Mouse (Mus musculus) hindbrain, embryonic 16.5 days (tissue): ENCODE measurements around the gene Purb. TPM values are rescaled to one million over a fixed set of nuclear protein-coding genes. Genes with fewer than 3 reads are reported as not detected.

ENCODE experiments used
- microRNA-seq: library from miRNA; unstranded; fragments of <30 nt; microRNA quantifications from one replicate; pipeline ENCODE4, GENCODE M21; 2017
- polyA plus RNA-seq: library from polyadenylated mRNA; unstranded; fragments of >200 nt; fragmentation: Nextera tagmentation; extraction: Ambion mirVana; gene quantifications from 2 replicates; pipeline ENCODE4 v1.2.1, GENCODE M21; 2015

The Purb gene
- polyA plus RNA-seq, 1 experiment from 2014 or later = 11.5 TPM

Small RNA genes lying within 50 kb of the gene (microRNA-seq; reads per million reads assigned to microRNA genes)
- not detected for gene Gm22123

Other genes starting within 250 kb of the Purb start
- gene Npc1l1, start 245.8 kb downstream of the Purb start, polyA plus RNA-seq = 0.04 TPM in 1 of 2 replicates, not detected in the other
- 69.5 and 71.3 TPM in 2 replicates for gene Ddx56, start 208.1 kb downstream of the Purb start, polyA plus RNA-seq
- 111 and 119 TPM in 2 replicates for gene Tmed4, start 201.0 kb downstream of the Purb start, polyA plus RNA-seq
- gene Ogdh, start 184.3 kb downstream of the Purb start, polyA plus RNA-seq = 142 and 153 TPM in 2 replicates
- gene Zmiz2, start 86.8 kb downstream of the Purb start, polyA plus RNA-seq = 29.1 and 29.6 TPM in 2 replicates
- 4,094 and 4,423 TPM in 2 replicates for gene Ppia, start 60.5 kb downstream of the Purb start, polyA plus RNA-seq
- gene H2afv, start 31.5 kb downstream of the Purb start, polyA plus RNA-seq = 223 and 239 TPM in 2 replicates
- 0.35 and 0.40 TPM in 2 replicates for gene Myo1g, start 45.0 kb upstream of the Purb start, polyA plus RNA-seq
- gene Ccm2, start 71.0 kb upstream of the Purb start, polyA plus RNA-seq = 98.2 and 98.7 TPM in 2 replicates
- gene Nacad, start 130.1 kb upstream of the Purb start, polyA plus RNA-seq = 72.1 and 81.0 TPM in 2 replicates
- gene Tbrg4, start 150.2 kb upstream of the Purb start, polyA plus RNA-seq = 29.3 and 35.2 TPM in 2 replicates
- gene Wap, start 162.7 kb upstream of the Purb start, polyA plus RNA-seq = not detected in 2 replicates
- 26.6 and 30.6 TPM in 2 replicates for gene Ramp3, start 182.6 kb upstream of the Purb start, polyA plus RNA-seq